Mouse (Mus musculus) neural tube, embryonic 13.5 days (tissue): ENCODE data around the gene Gpr162. TPM values are rescaled to one million over a fixed set of nuclear protein-coding genes. Genes with fewer than 3 reads are reported as not detected.
"Not testable (repeated sequence)": the region's sequence is repeated elsewhere in the genome, so short reads cannot be mapped to it uniquely, and the experiment has no call there.

Experiments
- ATAC-seq: fragments of 200-750 bp; cut with Nextera tagmentation; 2 replicates; pipeline ENCODE4 v1.8.0; 2017; ENCODE audit warnings: low read depth, mild to moderate bottlenecking, moderate TSS enrichment, moderate library complexity
- H3K27ac ChIP-seq: fragments of 300-500 bp; sonication (generic); replicated peaks from 2 replicates; pipeline ENCODE4 v1.5.1; 2015; ENCODE audit warnings: moderate library complexity, mild to moderate bottlenecking, inconsistent platforms
- H3K27me3 ChIP-seq: fragments of 300-500 bp; sonication (generic); 2 replicates; pipeline ENCODE4 v1.6.1; 2015; ENCODE audit warnings: mild to moderate bottlenecking, inconsistent platforms
- H3K36me3 ChIP-seq: fragments of 300-500 bp; sonication (generic); 2 replicates; pipeline ENCODE4 v1.6.1; 2015; ENCODE audit warnings: mild to moderate bottlenecking, inconsistent platforms
- H3K4me1 ChIP-seq: fragments of 300-500 bp; sonication (generic); replicated peaks from 2 replicates; pipeline ENCODE4 v1.6.1; 2015; ENCODE audit warnings: inconsistent platforms
- H3K4me2 ChIP-seq: fragments of 300-500 bp; sonication (generic); 2 replicates; pipeline ENCODE4 v1.6.1; 2015; ENCODE audit warnings: inconsistent platforms, mild to moderate bottlenecking, moderate library complexity
- H3K4me3 ChIP-seq: fragments of 300-500 bp; sonication (generic); 2 replicates; pipeline ENCODE4 v1.5.1; 2015; ENCODE audit warnings: mild to moderate bottlenecking, inconsistent platforms
- H3K9ac ChIP-seq: fragments of 300-500 bp; sonication (generic); 2 replicates; pipeline ENCODE4 v1.6.1; 2015; ENCODE audit warnings: moderate library complexity, mild to moderate bottlenecking, inconsistent platforms
- H3K9me3 ChIP-seq: fragments of 300-500 bp; sonication (generic); 2 replicates; pipeline ENCODE4 v1.6.1; 2016; ENCODE audit warnings: inconsistent platforms
- whole genome bisulfite sequencing: fragments of 180-500 bp; shearing (Covaris S2); methylation state at CpG from one replicate; pipeline ENCODE4 v1.1.7; 2015; 5-methylcytosine and 5-hydroxymethylcytosine counted together
- polyA plus RNA-seq: library from polyadenylated mRNA; unstranded; fragments of >200 nt; fragmentation: Nextera tagmentation; extraction: Ambion mirVana; gene quantifications from 2 replicates; pipeline ENCODE4 v1.2.1, GENCODE M21; 2015

Gene Gpr162
- polyA plus RNA-seq, 1 experiment from 2014 or later = 22.4 TPM

DNA sequence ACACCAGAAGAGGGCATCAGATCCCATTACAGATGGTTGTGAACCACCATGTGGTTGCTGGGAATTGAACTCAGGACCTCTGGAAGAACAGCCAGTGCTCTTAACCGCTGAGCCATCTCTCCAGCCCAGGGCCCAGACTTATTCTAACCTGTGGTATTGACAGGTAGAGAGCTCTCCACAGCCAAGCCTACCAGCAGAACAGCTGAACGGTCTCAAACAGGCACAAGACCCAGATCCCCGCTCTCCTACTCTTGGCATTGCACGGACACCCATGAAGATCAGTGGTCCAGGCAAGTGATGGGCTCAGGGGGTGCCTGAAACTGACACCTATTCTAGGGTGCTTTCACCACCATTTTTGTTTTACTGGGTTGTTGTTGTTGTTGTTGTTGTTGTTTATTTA lies 32.6 kb downstream of the Gpr162 start:
- H3K4me2 ChIP-seq = peak overlapping the region; percentile 61; the same call in 1 of the 2 replicates
- peaks cover 34% of the 10 kb centered on the region for H3K4me1 ChIP-seq
- H3K27ac ChIP-seq, H3K9me3 ChIP-seq, H3K4me3 ChIP-seq, H3K27me3 ChIP-seq, ATAC-seq, H3K9ac ChIP-seq: not testable (repeated sequence)
- H3K36me3 ChIP-seq = peaks cover 17% of the 10 kb centered on the region
- WGBS = 95% methylated on average over 4 of the region's 4 CpGs

DNA sequence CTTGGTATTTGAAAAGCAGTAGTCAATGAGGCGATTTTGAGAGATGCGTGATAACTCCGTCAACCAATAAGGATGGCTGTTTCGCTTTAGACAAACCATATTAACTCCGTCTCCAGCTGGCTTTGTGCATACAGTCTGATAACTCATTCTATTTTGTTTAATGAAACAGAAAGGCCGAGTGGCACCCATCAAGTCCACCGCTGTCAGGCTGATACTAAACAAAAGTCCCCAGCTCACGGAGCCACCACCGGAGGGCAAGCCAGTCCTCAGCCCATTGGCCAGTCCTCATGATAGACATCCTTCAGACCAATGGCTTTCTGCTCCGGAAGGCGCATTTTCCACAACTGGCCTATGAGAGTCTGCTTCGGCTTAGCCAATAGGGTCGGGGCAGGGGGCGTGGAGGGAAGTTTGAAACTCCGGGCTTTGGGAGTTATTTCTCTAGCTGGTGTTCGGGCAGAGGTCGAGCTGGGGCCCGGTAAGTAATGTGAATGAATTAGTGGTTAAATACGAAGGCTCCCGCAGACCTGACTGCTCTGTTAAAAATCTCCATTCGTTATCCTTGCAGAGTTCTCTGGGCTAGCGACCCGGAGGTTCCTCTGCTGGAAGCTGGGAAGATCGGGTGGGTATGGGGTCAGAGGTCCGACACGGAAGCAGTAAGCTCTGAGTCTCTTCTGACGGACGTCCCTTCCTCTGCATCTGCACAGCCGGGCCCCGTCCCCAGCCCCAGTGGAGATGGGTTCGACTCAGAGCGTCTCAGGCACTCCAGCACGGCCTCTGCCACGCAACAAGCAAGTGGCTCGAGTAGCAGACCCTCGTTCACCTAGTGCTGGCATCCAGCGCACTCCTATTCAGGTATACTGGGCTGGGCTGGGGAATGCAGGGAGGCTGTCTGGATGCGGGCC lies 33.7 kb downstream of the Gpr162 start:
- Histone ChIP-seq H3K27ac (peak overlapping the region; percentile 90), H3K4me2 (peak overlapping the region; percentile 61), H3K9ac (peak overlapping the region; percentile 75), H3K4me3 (peak overlapping the region; percentile 66), H3K36me3 (peaks cover 28% of the 10 kb centered on the region), H3K27me3 (no peaks in the 10 kb centered on the region), H3K4me1 (peaks cover 26% of the 10 kb centered on the region), H3K9me3 (no peaks in the 10 kb centered on the region)
- under 1% methylated on average over 38 of the region's 38 CpGs for WGBS
- ATAC-seq = peak; percentile 92

GRCm38 (mm10) chr6:124828868-124829798 lies 34.6 kb downstream of the Gpr162 start, which contains the start of the genes Usp5 and Cdca3:
Gene Usp5, minus strand, starts transcription at chr6:124829484.
Gene Cdca3, plus strand, starts transcription at chr6:124829547.
- no peaks in the 10 kb centered on the region for H3K9me3 ChIP-seq
- H3K4me1 ChIP-seq = peaks cover 26% of the 10 kb centered on the region
- H3K9ac ChIP-seq = peak within 1 kb of the TSS; percentile 75
- ATAC-seq = peak; percentile 96
- under 1% methylated on average over 55 of the region's 55 CpGs for WGBS
- H3K27me3 ChIP-seq = no peaks in the 10 kb centered on the region
- peak within 1 kb of the TSS; percentile 87 for H3K4me2 ChIP-seq
- peaks cover 37% of the 10 kb centered on the region for H3K36me3 ChIP-seq
- H3K27ac ChIP-seq = peak within 1 kb of the TSS; percentile 90
- peak within 1 kb of the TSS; percentile 66 for H3K4me3 ChIP-seq

DNA sequence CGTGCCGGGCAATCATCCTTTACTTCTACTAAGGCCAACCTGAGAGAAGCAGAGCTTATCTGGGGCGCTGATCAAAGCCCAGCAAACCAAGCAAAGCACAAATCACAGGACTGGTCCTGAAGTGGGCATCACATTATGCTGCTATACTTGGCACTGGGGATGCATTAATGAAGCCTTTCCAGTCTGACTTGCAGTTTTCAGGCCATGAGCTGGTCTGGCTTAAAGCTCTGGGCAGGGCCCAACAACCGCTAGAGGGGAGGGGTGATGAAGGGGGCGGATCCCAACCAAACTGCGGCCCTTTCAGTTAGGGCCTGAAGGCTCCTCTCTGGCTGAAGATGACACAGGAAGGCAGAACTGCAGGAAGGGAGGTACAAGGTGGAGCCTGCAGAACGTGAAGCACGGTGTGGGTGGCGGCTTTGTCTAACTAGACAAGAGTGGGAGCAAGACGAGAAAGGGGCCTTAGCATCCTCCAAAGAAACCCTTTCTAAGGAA lies 35.6 kb downstream of the Gpr162 start:
- Histone ChIP-seq H3K36me3 (peaks cover 45% of the 10 kb centered on the region), H3K9me3 (no peaks in the 10 kb centered on the region), H3K9ac (peak overlapping the region; percentile 75), H3K4me3 (peak overlapping the region; percentile 66), H3K4me2 (peak overlapping the region; percentile 87), H3K4me1 (peaks cover 26% of the 10 kb centered on the region), H3K27ac (peak overlapping the region; percentile 67), H3K27me3 (no peaks in the 10 kb centered on the region)
- WGBS = 25% methylated on average over 10 of the region's 10 CpGs
- no peak for ATAC-seq

DNA sequence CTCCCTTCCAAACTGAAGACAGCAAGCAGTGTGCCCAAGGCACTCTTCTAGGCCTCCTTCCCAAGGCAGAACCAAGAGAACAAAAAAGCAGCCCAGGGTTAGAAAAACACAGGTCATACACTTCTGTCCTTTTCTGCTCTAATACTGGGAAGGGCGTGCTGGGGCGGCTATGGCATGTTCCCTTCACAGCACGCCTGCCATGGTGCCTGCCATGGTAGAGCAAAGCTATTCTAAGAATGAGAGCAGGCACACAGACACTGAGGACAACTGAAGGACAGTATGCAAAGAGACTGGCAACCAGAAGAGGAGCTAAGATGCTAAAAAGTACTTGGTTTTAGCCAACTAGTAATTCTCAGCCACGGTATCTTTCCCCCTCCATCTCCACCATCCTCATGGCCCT lies 41.7 kb downstream of the Gpr162 start:
- Histone ChIP-seq H3K4me3 (no peak overlapping the region), H3K36me3 (peaks cover 94% of the 10 kb centered on the region), H3K4me2 (no peak overlapping the region), H3K9me3 (no peaks in the 10 kb centered on the region), H3K4me1 (no peaks in the 10 kb centered on the region), H3K9ac (no peak overlapping the region), H3K27ac (no peak overlapping the region), H3K27me3 (no peaks in the 10 kb centered on the region)
- 94% methylated on average over 4 of the region's 4 CpGs for WGBS
- no peak for ATAC-seq

DNA sequence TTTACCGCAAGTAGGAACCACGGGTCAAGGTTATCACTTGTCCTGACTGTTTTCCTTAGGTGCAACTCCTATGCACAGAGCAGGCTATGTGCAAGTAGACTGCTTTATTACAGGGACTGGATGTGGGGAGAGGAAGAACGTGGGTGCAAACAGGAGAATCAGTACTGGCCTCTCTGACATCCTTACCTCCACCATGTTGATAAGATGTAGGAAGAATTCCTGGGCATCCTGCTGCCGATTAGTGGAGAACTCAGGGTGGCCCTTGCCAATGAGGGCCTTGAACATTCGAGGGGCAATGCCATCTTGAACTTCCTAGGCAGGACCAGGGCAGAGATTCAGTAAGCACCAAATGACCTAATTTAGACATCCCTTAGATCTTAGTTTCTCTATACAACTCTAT lies 42.9 kb downstream of the Gpr162 start:
- no peak overlapping the region for H3K4me2 ChIP-seq
- no peak for ATAC-seq
- no peak overlapping the region for H3K9ac ChIP-seq
- no peaks in the 10 kb centered on the region for H3K27me3 ChIP-seq
- H3K4me1 ChIP-seq = no peaks in the 10 kb centered on the region
- H3K27ac ChIP-seq = no peak overlapping the region
- no peak overlapping the region for H3K4me3 ChIP-seq
- H3K9me3 ChIP-seq = no peaks in the 10 kb centered on the region
- whole genome bisulfite sequencing = 97% methylated on average over 5 of the region's 5 CpGs
- peaks cover 100% of the 10 kb centered on the region for H3K36me3 ChIP-seq

- H3K27me3 ChIP-seq = no peaks in the 10 kb centered on the region
- 93% methylated on average over 8 of the region's 8 CpGs for WGBS
- no peak overlapping the region for H3K9ac ChIP-seq
- H3K4me1 ChIP-seq = peaks cover 18% of the 10 kb centered on the region
- no peak overlapping the region for H3K27ac ChIP-seq
- no peak overlapping the region for H3K4me2 ChIP-seq
- H3K9me3 ChIP-seq = no peaks in the 10 kb centered on the region
- peaks cover 82% of the 10 kb centered on the region for H3K36me3 ChIP-seq
- no peak for ATAC-seq
- no peak overlapping the region for H3K4me3 ChIP-seq
Measured at GRCm38 (mm10) chr6:124817971-124818370, 45.8 kb downstream of the Gpr162 start.

- no peak for ATAC-seq
- Histone ChIP-seq H3K4me1 (peaks cover 22% of the 10 kb centered on the region), H3K4me3 (no peak overlapping the region), H3K27me3 (no peaks in the 10 kb centered on the region), H3K9me3 (no peaks in the 10 kb centered on the region), H3K36me3 (peaks cover 77% of the 10 kb centered on the region), H3K9ac (no peak overlapping the region), H3K4me2 (no peak overlapping the region), H3K27ac (no peak overlapping the region)
- WGBS = 95% methylated on average over 8 of the region's 8 CpGs
Measured at GRCm38 (mm10) chr6:124817563-124817962, 46.2 kb downstream of the Gpr162 start.

- Histone ChIP-seq H3K36me3 (peaks cover 76% of the 10 kb centered on the region), H3K27me3 (no peaks in the 10 kb centered on the region), H3K9me3 (no peaks in the 10 kb centered on the region), H3K4me1 (peaks cover 27% of the 10 kb centered on the region), H3K4me3 (no peak overlapping the region), H3K4me2 (no peak overlapping the region), H3K9ac (no peak overlapping the region), H3K27ac (no peak overlapping the region)
- no peak for ATAC-seq
- 96% methylated on average over 11 of the region's 11 CpGs for WGBS
Measured at GRCm38 (mm10) chr6:124817125-124817524, 46.7 kb downstream of the Gpr162 start.

GRCm38 (mm10) chr6:124816611-124817010 lies 47.2 kb downstream of the Gpr162 start:
- WGBS = 91% methylated on average over 4 of the region's 4 CpGs
- Histone ChIP-seq H3K4me3 (no peak overlapping the region), H3K9me3 (no peaks in the 10 kb centered on the region), H3K4me2 (no peak overlapping the region), H3K27me3 (no peaks in the 10 kb centered on the region), H3K36me3 (peaks cover 76% of the 10 kb centered on the region), H3K9ac (no peak overlapping the region), H3K27ac (no peak overlapping the region), H3K4me1 (peaks cover 32% of the 10 kb centered on the region)
- no peak for ATAC-seq

GRCm38 (mm10) chr6:124814858-124815774 lies 48.7 kb downstream of the Gpr162 start:
- peak overlapping the region; percentile 81 for H3K4me2 ChIP-seq

More at GRCm38 (mm10) chr6:124814858-124815774, 48.7 kb downstream of the Gpr162 start:
- Histone ChIP-seq H3K4me3 (no peak overlapping the region), H3K9ac (0 out of 2 replicates have a peak overlapping the region, but pooled peaks have one; percentile 17), H3K9me3 (no peaks in the 10 kb centered on the region), H3K27me3 (no peaks in the 10 kb centered on the region), H3K27ac (no peak overlapping the region; the same call in 1 of the 2 replicates), H3K36me3 (peaks cover 74% of the 10 kb centered on the region), H3K4me1 (peaks cover 34% of the 10 kb centered on the region)
- ATAC-seq = no peak; the same call in 1 of the 2 replicates
- WGBS = 65% methylated on average over 9 of the region's 9 CpGs
